Mouse (Mus musculus) gastrocnemius, postnatal 25 days (tissue): ENCODE measurements around the gene Phldb3. TPM values are rescaled to one million over a fixed set of nuclear protein-coding genes. Genes with fewer than 3 reads are reported as not detected.

Experiments
- DNase-seq: peaks from one replicate; pipeline ENCODE4 v3.0.0; 2022
- total RNA-seq, 2 experiments: library from RNA; stranded (reverse); gene quantifications; 1 replicate in 1 of 2; 2 replicates in 1 of 2; pipeline ENCODE4 v1.2.3; 2021

Phldb3 gene
- total RNA-seq, 2 experiments from 2014 or later, result 0.59 to 0.70 TPM

GRCm38 (mm10) chr7:24630116-24630880 is 19.7 kb downstream of the Phldb3 start:
- no peak for DNase-seq

DNA sequence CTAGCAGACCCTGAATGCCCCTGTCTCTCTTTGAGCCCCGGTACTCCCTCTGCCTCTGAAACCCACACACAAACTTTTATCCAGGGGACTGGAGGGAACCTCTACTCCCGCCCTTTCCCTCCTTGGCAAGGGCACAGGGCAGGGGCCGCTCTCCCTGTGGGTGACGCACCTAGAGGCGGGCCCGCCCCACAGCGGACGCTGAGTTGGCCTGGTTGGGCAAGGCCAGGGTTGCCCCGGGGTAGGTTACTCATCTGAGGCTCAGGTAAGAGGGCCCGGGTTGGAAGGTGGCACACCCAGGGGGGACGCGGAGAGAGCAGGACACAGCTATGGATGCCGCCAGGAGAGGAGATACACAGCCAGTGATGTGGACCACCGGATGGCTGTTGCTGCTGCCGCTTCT is 25.7 kb downstream of the Phldb3 start, which contains the start of gene Lypd3:
Gene Lypd3 (plus strand): TSS at position 287 of the 400 bp plus-strand sequence.
- DNase-seq, result no peak

DNA sequence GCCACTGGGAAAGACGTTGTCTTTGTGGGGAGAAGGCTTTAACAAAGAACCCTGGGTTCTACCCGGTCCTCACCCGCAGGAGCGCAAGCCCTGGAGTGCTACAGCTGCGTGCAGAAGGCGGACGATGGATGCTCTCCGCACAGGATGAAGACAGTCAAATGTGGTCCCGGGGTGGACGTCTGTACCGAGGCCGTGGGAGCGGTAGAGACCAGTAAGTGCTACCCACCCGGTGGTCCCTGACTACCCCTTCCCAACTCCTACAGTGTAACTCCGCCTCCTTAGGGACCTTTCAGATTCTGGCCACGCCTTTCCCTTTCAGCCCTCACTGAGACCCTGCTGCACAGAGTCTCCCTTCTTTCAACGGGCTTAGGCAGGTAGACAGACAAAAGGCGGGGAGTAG is 26.5 kb downstream of the Phldb3 start:
- DNase-seq, result no peak

GRCm38 (mm10) chr7:24638026-24638856 is 27.7 kb downstream of the Phldb3 start:
- no peak for DNase-seq

DNA sequence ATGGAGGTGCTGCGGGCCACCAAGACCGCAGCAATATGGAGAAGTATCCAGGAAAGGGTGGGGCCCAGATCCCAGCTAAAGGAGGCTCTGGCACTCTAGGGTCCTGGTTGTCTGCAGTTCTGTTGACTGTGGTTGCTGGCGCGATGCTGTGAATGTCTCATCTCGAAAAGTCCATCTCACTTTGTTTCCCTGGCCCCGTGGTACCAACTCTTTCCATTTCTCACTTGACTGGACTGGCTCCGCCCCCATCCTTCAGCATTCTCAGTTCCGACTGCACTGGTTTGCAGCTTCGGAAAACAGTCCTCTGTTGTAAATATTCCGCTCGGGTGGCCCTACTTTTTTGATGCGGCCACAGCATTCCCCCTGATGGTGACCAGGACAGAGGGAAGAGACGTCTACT is 29.9 kb downstream of the Phldb3 start:
- DNase-seq, result no peak

DNA sequence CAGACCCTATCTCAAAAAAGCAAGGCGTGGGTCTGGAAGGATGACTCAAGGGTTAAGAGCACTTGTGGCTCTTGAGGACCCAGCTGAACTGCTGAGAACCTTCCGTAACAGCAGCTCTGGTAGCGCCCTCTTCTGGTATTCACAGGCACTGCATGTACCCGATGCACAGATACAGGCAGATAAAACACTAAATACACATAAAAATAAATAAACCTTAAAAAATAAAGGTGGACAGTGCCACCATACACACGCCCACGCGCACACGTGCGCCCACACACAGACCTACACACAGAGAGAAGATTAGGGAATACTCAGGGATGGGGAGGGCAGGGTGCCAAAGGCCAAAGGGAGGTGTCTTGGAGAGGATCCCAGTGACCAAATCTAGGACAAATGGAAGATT is 31.9 kb downstream of the Phldb3 start:
- no peak for DNase-seq

- DNase-seq, result no peak
Observed at GRCm38 (mm10) chr7:24644492-24644891, 33.9 kb downstream of the Phldb3 start.

GRCm38 (mm10) chr7:24644996-24645395 is 34.4 kb downstream of the Phldb3 start:
- no peak for DNase-seq

GRCm38 (mm10) chr7:24646486-24646885 is 35.9 kb downstream of the Phldb3 start:
- DNase-seq, result no peak

DNA sequence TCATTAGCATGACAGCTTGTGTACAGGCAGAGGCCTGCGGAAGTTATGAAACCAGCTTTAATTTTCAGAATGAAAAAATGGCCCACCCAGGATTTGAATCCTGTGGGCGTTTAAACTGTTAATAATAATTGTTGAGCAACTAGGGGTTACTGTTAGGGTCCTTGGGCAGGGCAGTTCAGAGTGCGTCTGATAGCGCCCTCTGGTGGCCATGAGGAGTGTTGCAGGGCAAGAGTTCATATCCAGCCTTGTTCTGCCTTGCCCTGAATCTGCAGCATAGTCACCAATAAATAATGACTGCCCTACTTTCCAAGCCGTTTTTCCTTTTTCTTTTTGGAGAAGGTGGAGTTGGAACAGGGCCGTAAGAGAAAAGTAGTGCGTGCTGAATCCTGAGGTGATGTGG is 43.1 kb downstream of the Phldb3 start:
- DNase-seq, result no peak

DNA sequence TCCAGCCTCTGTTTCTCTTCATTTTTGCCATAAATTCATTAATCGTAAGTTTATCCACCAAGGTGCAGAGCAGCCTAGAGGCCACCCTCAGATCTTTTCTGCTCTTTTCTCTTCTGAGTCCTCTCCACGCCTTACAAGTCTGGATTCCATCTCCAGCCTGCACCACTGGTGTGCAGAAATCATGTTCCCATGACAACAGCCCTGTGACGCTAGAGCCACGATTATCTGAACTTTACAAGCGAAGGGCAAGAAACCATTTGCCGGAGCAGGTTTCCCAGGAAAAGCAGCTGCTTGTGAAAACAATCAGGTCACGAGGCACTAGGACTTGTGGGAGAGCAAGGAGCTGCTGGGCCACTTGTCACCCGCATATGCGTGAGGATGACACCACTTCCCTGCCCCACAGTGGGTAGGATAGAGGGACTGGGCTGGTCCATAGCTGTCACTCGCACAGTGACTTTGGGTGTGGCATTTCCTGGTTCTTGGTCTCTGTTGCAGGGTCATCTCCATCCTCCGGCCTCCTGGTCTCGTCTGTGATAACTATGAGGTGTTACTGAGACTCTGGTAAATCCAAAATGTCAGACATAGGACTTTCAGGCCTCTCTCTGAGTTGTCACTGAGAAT is 49.3 kb downstream of the Phldb3 start:
- no peak for DNase-seq

- no peak for DNase-seq
Observed at GRCm38 (mm10) chr7:24661118-24661904, 50.7 kb downstream of the Phldb3 start.

DNA sequence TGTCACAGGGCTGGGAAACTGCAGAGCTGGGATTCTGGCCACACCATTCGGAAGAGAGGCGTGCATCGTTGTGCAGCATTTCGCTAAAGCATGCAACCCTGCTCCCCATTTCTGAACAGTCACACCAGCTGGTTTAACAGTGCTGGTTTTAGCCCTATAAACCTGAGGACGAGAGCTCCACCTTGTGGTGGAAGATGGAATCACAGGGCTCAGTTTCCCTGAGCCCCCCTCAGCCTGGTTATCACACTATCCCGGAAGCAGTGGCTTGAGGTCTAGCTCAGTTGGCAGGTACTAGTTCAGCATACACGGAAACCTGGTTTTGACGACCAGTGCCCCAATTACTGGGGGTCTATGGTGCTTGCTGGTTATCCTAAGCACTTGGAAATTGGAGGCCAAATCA is 52.0 kb downstream of the Phldb3 start:
- peak; percentile 14 for DNase-seq

- DNase-seq, result no peak
Observed at GRCm38 (mm10) chr7:24664301-24664700, 53.7 kb downstream of the Phldb3 start.

- DNase-seq, result no peak
Observed at GRCm38 (mm10) chr7:24664959-24665358, 54.4 kb downstream of the Phldb3 start.

DNA sequence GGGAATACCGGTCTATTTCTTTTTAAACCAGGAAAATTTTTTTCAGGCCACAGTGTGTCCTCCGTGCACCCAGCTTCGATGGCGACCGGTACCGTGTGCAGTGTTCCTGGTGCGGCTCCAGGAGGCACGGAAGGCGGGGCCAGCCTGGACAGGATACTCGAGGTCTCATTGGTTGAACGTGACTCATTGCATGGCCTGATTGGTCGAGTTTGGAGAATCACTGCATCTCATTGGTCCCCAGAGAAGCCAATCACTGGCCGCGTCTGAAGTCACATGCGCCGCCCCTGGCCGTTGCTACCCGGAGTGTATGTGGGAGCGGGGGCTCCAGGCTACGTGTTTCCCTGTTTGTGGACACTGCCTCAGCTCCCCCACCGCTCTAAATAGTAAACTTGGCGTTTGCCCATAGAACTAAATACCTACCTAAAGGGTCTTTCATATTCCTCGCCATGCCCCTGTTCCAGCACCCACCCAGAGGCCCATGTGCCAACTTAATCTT is 61.4 kb downstream of the Phldb3 start:
- DNase-seq, result no peak

- no peak for DNase-seq
Observed at GRCm38 (mm10) chr7:24676575-24676974, 66.0 kb downstream of the Phldb3 start, which contains the start of gene Tex101. TSS of gene Tex101 (minus strand) at chr7:24676675.
